Mouse (Mus musculus): ENCODE data around the gene Trim7. TPM values are rescaled to one million over a fixed set of nuclear protein-coding genes. Genes with fewer than 3 reads are reported as not detected.
A peak's percentile ranks its signal among the peaks of the same experiment; 100 is the strongest.

Trim7 gene
- polyA plus RNA-seq, 1 experiment = 11.6 TPM

GRCm38 (mm10) chr11:48799921-48800701, 25.8 kb upstream of the Trim7 start, which contains the start of gene Rack1:
TSS of gene Rack1 (plus strand) at chr11:48800332.
- DNase-seq = peak; percentile 90
- H3K4me1 ChIP-seq (ENCODE audit: control insufficient read depth, insufficient read depth, low read length) = peaks cover 12% of the 10 kb centered on the region
- H3K4me3 ChIP-seq (replicated peaks; ENCODE audit: extremely low read depth, low read depth, low read length) = peak within 1 kb of the TSS; percentile 90
- TF ChIP-seq CTCF (IDR thresholded peaks at IDR 0.05; ENCODE audit: insufficient read depth, low read length) (no peak), POLR2A (IDR thresholded peaks at IDR 0.05; ENCODE audit: borderline replicate concordance, extremely low read depth, low read depth, low read length) (peak; percentile 74; the same call in 1 of the 2 replicates)
- under 1% methylated on average over 47 of the region's 47 CpGs for WGBS

DNA sequence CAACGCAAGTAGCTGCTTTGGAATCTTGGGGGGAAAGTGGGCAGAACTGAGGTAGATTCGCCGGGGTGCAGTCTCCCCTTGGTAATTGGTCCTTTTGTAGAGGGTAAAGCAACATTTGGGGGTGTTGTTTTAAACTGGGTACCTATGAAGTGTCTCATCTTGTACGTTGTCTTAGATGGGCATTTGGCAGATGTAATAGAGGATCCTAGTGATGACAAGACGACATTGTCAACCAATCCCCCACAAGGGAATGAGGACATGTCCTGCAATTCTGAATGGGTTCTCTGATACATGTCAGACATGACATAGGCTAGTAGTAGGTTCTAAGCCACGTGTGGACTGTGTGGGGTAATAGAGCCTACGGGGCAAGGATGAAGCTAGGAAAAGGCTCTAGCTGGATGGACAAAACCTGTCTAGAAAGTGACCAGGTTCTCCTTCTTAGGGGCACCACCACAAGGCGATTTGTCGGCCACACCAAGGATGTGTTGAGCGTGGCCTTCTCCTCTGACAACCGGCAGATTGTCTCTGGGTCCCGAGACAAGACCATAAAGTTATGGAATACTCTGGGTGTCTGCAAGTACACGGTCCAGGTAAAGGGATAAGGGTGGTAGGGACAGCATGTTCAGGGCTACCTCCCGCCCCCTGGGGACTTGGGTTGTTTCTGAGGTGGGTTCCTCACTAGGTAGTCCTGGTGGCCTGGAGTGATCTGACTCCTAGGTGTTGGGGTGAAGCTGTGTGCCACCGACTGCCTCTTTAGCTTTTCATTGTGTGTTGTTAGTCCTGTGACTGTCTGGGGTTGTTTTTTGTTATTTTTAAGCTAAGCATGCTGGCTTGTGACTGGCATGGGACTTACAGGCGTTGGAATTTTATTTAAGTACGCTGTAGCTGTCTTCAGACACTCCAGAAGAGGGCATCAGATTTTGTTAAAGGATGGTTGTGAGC, 23.8 kb upstream of the Trim7 start:
- H3K4me1 ChIP-seq (ENCODE audit: control insufficient read depth, insufficient read depth, low read length) = peaks cover 12% of the 10 kb centered on the region
- no peak for TF ChIP-seq CTCF (IDR thresholded peaks at IDR 0.05; ENCODE audit: insufficient read depth, low read length)
- no peak for TF ChIP-seq POLR2A (IDR thresholded peaks at IDR 0.05; ENCODE audit: borderline replicate concordance, extremely low read depth, low read depth, low read length)
- H3K4me3 ChIP-seq (replicated peaks; ENCODE audit: extremely low read depth, low read depth, low read length) = no peak overlapping the region
- no peak for DNase-seq
- WGBS = 61% methylated on average over 17 of the region's 17 CpGs

DNA sequence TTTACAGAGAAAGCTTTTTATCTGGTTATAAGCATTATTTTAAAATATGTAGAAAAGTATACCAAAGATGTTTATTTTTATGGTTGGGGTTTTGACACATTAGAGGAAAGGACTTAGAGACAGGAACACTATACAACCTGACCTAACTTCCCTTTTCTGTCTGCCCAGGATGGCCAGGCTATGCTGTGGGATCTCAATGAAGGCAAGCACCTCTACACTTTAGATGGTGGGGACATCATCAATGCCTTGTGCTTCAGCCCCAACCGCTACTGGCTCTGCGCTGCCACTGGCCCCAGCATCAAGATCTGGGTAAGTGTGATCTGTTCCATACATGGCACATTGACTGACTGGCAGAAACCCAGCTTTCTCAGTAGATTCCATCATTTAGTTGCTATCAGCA, 22.0 kb upstream of the Trim7 start:
- TF ChIP-seq POLR2A (IDR thresholded peaks at IDR 0.05; ENCODE audit: borderline replicate concordance, extremely low read depth, low read depth, low read length) (no peak), CTCF (IDR thresholded peaks at IDR 0.05; ENCODE audit: insufficient read depth, low read length) (no peak)
- whole genome bisulfite sequencing = 92% methylated on average over 2 of the region's 2 CpGs
- no peak for DNase-seq
- Histone ChIP-seq H3K4me1 (ENCODE audit: control insufficient read depth, insufficient read depth, low read length) (peaks cover 12% of the 10 kb centered on the region), H3K4me3 (replicated peaks; ENCODE audit: extremely low read depth, low read depth, low read length) (no peak overlapping the region)

GRCm38 (mm10) chr11:48804922-48805321, 21.0 kb upstream of the Trim7 start:
- no peak overlapping the region for H3K4me3 ChIP-seq (replicated peaks; ENCODE audit: extremely low read depth, low read depth, low read length)
- no peak for DNase-seq
- H3K4me1 ChIP-seq (ENCODE audit: control insufficient read depth, insufficient read depth, low read length) = peaks cover 12% of the 10 kb centered on the region
- TF ChIP-seq CTCF (IDR thresholded peaks at IDR 0.05; ENCODE audit: insufficient read depth, low read length) = no peak
- no peak for TF ChIP-seq POLR2A (IDR thresholded peaks at IDR 0.05; ENCODE audit: borderline replicate concordance, extremely low read depth, low read depth, low read length)
- WGBS = 74% methylated on average over 2 of the region's 2 CpGs

DNA sequence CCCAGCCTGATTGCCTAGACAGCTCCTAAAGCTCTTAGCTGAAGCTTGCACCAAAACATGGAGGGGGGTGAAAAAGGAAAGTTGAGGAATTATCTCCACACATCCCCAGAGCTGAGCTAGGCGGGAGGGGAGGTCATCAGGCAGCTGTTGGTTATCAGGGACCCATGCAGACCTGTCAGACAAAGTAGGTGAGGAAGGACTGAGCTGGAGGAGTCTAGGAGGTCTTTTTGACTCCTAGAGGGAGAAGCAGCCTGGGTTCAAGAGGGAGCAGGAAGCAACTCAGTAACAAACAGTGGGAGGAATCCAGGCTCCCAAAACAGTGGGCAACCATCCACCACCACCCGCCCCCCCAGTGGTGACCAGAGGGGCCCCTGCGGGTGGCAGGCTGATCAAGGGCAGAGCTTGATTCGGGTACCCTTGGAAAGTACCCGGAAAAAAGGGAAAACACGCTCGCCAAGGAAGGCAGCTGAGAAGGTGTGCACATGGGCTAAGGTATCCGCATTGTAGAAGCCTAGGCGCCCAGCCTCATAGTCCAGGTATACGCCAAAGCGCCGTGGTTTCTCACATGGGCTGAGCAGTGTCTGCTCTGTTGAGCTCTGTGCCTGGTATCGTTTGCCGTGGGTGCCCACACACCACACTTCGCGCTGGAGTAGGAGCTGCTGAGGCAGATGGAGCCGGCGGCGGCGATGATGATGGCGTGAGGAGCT, 18.9 kb upstream of the Trim7 start:
- 66% methylated on average over 21 of the region's 21 CpGs for WGBS
- TF ChIP-seq POLR2A (IDR thresholded peaks at IDR 0.05; ENCODE audit: borderline replicate concordance, extremely low read depth, low read depth, low read length) (0 out of 2 replicates have a peak, but pooled peaks have one; percentile 10), CTCF (IDR thresholded peaks at IDR 0.05; ENCODE audit: insufficient read depth, low read length) (no peak)

DNA sequence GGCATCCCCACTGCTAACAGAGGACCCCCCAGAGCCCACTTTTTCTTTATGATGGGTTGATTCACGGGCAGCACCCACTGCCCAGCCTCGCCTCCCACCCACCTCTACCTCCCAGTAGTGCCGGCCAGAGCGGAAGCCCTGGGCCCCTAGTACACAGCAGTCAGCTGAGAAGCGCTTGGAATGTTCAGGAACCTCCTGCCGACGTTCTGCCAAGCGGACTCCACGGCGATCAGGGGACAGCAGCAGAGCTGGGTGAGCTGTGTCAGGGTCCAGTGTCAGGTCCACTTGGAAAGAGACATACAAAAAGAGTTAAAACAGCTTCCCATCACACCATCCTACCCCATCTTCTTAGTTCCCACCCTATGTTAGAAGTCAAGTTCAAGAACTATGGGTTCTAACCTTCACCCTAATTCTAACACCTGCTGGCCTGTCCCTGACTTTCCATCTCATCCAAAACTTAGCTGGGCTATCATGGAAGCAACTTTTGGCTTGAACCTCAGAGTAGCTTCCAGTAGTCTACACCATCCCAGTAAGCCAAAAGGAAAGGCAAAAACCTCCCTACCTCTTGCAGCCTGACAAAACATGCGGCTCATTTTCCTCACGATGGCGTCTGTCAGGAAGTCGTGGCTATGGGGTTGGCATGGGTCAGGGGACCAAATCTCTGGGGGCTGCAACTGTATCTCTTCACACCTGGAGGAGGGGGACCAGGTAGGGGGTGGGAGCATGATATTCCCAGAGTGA, 18.2 kb upstream of the Trim7 start:
- no peak for TF ChIP-seq POLR2A (IDR thresholded peaks at IDR 0.05; ENCODE audit: borderline replicate concordance, extremely low read depth, low read depth, low read length)
- TF ChIP-seq CTCF (IDR thresholded peaks at IDR 0.05; ENCODE audit: insufficient read depth, low read length) = no peak
- WGBS = 54% methylated on average over 14 of the region's 14 CpGs
- DNase-seq = no peak
- Histone ChIP-seq H3K4me3 (replicated peaks; ENCODE audit: extremely low read depth, low read depth, low read length) (no peak overlapping the region), H3K4me1 (ENCODE audit: control insufficient read depth, insufficient read depth, low read length) (no peaks in the 10 kb centered on the region)

More for the DNA sequence above, 18.9 kb upstream of the Trim7 start:
- Histone ChIP-seq H3K4me3 (replicated peaks; ENCODE audit: extremely low read depth, low read depth, low read length) (no peak overlapping the region), H3K4me1 (ENCODE audit: control insufficient read depth, insufficient read depth, low read length) (peaks cover 2% of the 10 kb centered on the region; the same call in 1 of the 2 replicates)
- DNase-seq = no peak

DNA sequence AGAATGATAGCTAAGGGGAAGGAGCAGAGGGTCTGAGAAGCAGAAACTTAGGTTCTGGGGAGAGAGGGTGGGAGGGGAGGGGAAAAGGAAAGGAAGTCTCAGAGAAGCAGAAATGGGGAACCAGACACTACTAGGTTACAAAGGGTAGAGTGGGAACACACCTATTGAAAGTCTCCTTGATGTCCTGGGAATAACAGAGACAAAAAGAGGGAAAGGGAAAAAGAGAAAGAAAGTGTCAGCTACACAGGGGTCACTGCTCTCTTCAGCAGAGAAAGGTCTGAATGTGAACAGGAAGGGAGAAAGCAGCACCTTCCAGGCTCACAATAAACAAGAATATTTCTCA, 17.7 kb upstream of the Trim7 start:
- no peak for TF ChIP-seq POLR2A (IDR thresholded peaks at IDR 0.05; ENCODE audit: borderline replicate concordance, extremely low read depth, low read depth, low read length)
- no peak for TF ChIP-seq CTCF (IDR thresholded peaks at IDR 0.05; ENCODE audit: insufficient read depth, low read length)
- no peak overlapping the region for H3K4me3 ChIP-seq (replicated peaks; ENCODE audit: extremely low read depth, low read depth, low read length)
- no peaks in the 10 kb centered on the region for H3K4me1 ChIP-seq (ENCODE audit: control insufficient read depth, insufficient read depth, low read length)
- no peak for DNase-seq

DNA sequence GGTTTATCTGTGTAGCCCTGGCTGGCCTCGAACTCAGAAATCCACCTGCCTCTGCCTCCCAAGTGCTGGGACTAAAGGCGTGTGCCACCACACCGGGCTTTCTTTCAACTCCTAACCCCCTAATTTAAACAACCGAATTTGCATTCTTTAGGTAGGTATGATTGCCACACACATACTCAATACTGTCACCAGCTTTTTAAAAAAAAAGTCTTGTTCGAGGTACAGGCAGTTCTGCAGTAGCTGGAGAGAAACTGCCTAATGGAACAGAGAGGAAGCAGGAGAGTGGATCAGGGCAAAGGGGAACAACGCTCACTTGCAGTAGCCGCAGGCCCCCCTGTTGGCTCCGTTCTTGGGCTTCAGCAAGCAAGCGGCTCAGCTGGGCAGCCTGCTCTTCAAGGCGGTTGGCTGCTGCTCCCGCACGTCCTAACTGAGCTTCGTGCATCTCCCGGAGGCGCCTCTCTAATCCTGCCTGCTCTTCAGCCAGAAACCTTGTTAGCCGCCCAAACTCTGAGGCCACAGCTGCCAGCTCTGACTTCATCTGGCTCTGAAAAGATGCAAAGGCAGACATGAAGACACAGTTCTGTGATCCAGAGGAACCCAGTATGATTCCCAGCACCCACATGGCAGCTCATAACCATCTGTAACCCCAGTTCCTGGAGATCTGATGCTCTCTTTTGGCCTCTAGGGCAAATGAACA, 17.1 kb upstream of the Trim7 start:
- DNase-seq = no peak
- H3K4me3 ChIP-seq (replicated peaks; ENCODE audit: extremely low read depth, low read depth, low read length) = no peak overlapping the region
- TF ChIP-seq CTCF (IDR thresholded peaks at IDR 0.05; ENCODE audit: insufficient read depth, low read length) (no peak), POLR2A (IDR thresholded peaks at IDR 0.05; ENCODE audit: borderline replicate concordance, extremely low read depth, low read depth, low read length) (no peak)
- H3K4me1 ChIP-seq (ENCODE audit: control insufficient read depth, insufficient read depth, low read length) = no peaks in the 10 kb centered on the region
- WGBS = 63% methylated on average over 16 of the region's 16 CpGs
